Mouse (Mus musculus) thymus, adult 2 months (tissue): ENCODE measurements around the gene Cst12. TPM values are rescaled to one million over a fixed set of nuclear protein-coding genes. Genes with fewer than 3 reads are reported as not detected.
"Not testable (repeated sequence)": the region's sequence is repeated elsewhere in the genome, so short reads cannot be mapped to it uniquely, and the experiment has no call there.

Experiments used
- DNase-seq: peaks from one replicate; pipeline ENCODE4 v3.0.0; 2021
- H3K27ac ChIP-seq: fragments of 200-500 bp; 2 replicates; pipeline ENCODE4 v1.5.1; 2012; ENCODE audit warnings: low read length, control low read depth; ENCODE audit not compliant: control insufficient read depth, insufficient read depth
- H3K27me3 ChIP-seq: fragments of 200-500 bp; 2 replicates; pipeline ENCODE4 v1.6.1; 2012; ENCODE audit warnings: mild to moderate bottlenecking, low read length, moderate library complexity, mixed read lengths; ENCODE audit not compliant: control insufficient read depth, insufficient read depth
- H3K36me3 ChIP-seq: fragments of 200-500 bp; 2 replicates; pipeline ENCODE4 v1.6.1; 2012; ENCODE audit warnings: mild to moderate bottlenecking, low read length, moderate library complexity; ENCODE audit not compliant: control insufficient read depth, insufficient read depth
- H3K4me1 ChIP-seq: fragments of 200-500 bp; replicated peaks from 2 replicates; pipeline ENCODE4 v1.6.1; 2012; ENCODE audit warnings: low read length; ENCODE audit not compliant: control insufficient read depth, insufficient read depth
- H3K4me3 ChIP-seq: fragments of 200-500 bp; 2 replicates; pipeline ENCODE4 v1.5.1; 2012; ENCODE audit warnings: mild to moderate bottlenecking, low read length, control low read depth, moderate library complexity; ENCODE audit not compliant: control insufficient read depth, insufficient read depth
- CTCF ChIP-seq: fragments of 200-500 bp; IDR thresholded peaks from 2 replicates; pipeline ENCODE4 v1.5.1; 2012; ENCODE audit warnings: mild to moderate bottlenecking, control low read depth, low read length, moderate library complexity, borderline replicate concordance; ENCODE audit not compliant: control insufficient read depth, poor library complexity, insufficient read depth; ENCODE audit errors: extremely low read depth
- POLR2A ChIP-seq: fragments of 200-500 bp; IDR thresholded peaks from 2 replicates; pipeline ENCODE4 v1.6.1; 2012; ENCODE audit warnings: mild to moderate bottlenecking, low read length, control low read depth, moderate library complexity; ENCODE audit not compliant: control insufficient read depth, poor library complexity, insufficient read depth; ENCODE audit errors: extremely low read depth
- WGBS: fragments of 180-500 bp; shearing (Covaris S2); methylation state at CpG from one replicate; pipeline ENCODE4 v1.1.7; 2018; 5-methylcytosine and 5-hydroxymethylcytosine counted together
- polyA plus RNA-seq: library from polyadenylated mRNA; depleted of rRNA; stranded (reverse); fragments of >200 nt; gene quantifications from 2 replicates; pipeline ENCODE4 v1.2.3, GENCODE M21; 2012

Cst12 gene
- polyA plus RNA-seq, 1 experiment, result not detected

- Histone ChIP-seq H3K27ac (no peak overlapping the region), H3K36me3 (no peaks in the 10 kb centered on the region), H3K4me1 (no peaks in the 10 kb centered on the region), H3K4me3 (no peak overlapping the region), H3K27me3 (no peaks in the 10 kb centered on the region)
- DNase-seq, result no peak
- TF ChIP-seq POLR2A (no peak), CTCF (no peak)
- 97% methylated on average over 1 of the region's 1 CpGs for WGBS
Observed at GRCm38 (mm10) chr2:148763648-148764388, 25.3 kb upstream of the Cst12 start.

DNA sequence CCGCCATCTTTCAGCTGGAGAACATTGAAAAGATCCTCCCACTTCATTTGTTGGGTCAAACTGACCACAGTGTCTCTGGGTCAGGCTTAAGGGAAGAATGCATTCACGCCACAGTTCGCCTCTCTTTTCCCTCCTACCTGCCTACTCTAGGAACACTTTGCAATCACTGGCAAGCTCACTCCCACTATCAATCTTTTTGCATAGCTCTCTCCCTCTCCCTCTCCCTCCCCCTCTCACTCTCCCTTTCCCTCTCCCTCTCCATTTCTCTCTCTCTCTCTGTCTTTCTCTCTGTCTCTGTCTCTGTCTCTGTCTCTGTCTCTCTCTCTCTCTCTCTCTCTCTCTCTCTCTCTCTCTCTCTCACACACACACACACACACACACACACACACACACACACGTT lies 17.8 kb upstream of the Cst12 start, which contains the start of gene Cst11:
Gene Cst11 (minus strand): TSS at position 101 of the 400 bp plus-strand sequence.
- not testable (repeated sequence) for DNase-seq, H3K27me3 ChIP-seq, H3K27ac ChIP-seq, H3K4me3 ChIP-seq, H3K4me1 ChIP-seq, H3K36me3 ChIP-seq
- 88% methylated on average over 4 of the region's 4 CpGs for WGBS

DNA sequence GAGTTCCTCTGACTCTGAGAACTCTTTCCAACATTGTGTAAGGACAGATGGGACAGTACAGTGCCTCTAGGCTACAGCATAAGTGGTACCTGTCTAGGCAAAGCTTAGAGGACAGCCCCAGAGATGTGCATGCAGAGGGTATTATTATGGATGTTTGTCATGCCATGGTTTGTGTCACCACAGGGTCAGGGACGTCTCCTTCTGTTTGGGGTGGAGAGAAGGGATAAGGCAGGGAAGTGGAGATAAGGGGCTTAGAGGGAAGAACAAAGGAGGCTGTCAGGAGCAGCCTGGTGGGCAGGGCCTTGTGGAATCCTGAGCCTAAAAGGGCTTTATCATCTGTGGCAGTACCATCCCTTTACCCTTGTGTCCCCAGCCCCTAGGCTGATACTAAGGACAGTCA lies 7.5 kb upstream of the Cst12 start, which contains the start of gene 8030411F24Rik:
Gene 8030411F24Rik (plus strand): TSS at position 301 of the 400 bp plus-strand sequence.
- no peak for DNase-seq
- WGBS, result 55% methylated on average over 1 of the region's 1 CpGs
- no peak within 1 kb of the TSS for H3K27ac ChIP-seq
- H3K4me3 ChIP-seq, result no peak within 1 kb of the TSS
- H3K27me3 ChIP-seq, result no peaks in the 10 kb centered on the region
- H3K4me1 ChIP-seq, result no peaks in the 10 kb centered on the region
- TF ChIP-seq CTCF, result no peak
- no peak for TF ChIP-seq POLR2A
- no peaks in the 10 kb centered on the region for H3K36me3 ChIP-seq

GRCm38 (mm10) chr2:148798485-148798884 lies 9.3 kb downstream of the Cst12 start, which contains the start of gene Cst8:
Cst8 (plus strand) TSS chr2:148798785.
- TF ChIP-seq CTCF (no peak), POLR2A (no peak)
- DNase-seq, result no peak
- Histone ChIP-seq H3K27ac (no peak within 1 kb of the TSS), H3K36me3 (no peaks in the 10 kb centered on the region), H3K4me3 (no peak within 1 kb of the TSS), H3K4me1 (no peaks in the 10 kb centered on the region), H3K27me3 (no peaks in the 10 kb centered on the region)
- WGBS, result 92% methylated on average over 1 of the region's 1 CpGs

DNA sequence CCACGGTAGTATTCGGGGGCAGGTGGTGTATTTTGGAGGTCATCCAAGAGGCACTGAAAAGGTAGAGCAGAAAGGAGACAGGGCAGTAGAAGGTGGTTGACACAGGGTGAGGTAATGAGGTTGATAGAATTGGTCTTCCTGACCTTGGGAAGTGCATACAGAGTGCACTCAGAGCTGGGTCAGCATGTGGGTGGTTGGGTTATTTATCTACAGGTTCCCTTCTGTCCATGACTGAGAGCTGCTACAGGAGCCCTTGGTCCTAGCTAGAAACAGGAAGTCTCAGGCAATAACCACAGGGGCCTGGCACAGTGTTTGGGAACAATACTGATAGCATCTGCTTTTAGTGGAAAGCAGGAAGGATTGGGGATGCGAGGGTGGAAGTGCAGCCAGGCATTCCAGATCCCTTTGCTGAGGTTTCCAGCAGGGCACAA lies 12.3 kb downstream of the Cst12 start:
- 12% methylated on average over 3 of the region's 3 CpGs for WGBS
- no peak for DNase-seq
- no peaks in the 10 kb centered on the region for H3K4me1 ChIP-seq

GRCm38 (mm10) chr2:148806696-148807095 lies 17.5 kb downstream of the Cst12 start:
- H3K4me1 ChIP-seq, result no peaks in the 10 kb centered on the region
- no peaks in the 10 kb centered on the region for H3K36me3 ChIP-seq
- TF ChIP-seq POLR2A, result no peak
- no peak for TF ChIP-seq CTCF
- H3K27me3 ChIP-seq, result no peaks in the 10 kb centered on the region
- no peak overlapping the region for H3K27ac ChIP-seq
- DNase-seq, result no peak
- WGBS, result 81% methylated on average over 6 of the region's 6 CpGs
- H3K4me3 ChIP-seq, result no peak overlapping the region

More for the DNA sequence above, 12.3 kb downstream of the Cst12 start:
- TF ChIP-seq POLR2A, result no peak
- TF ChIP-seq CTCF, result no peak
- Histone ChIP-seq H3K27ac (no peak overlapping the region), H3K36me3 (no peaks in the 10 kb centered on the region), H3K4me3 (no peak overlapping the region), H3K27me3 (no peaks in the 10 kb centered on the region)

- DNase-seq, result no peak
- Histone ChIP-seq H3K4me3 (no peak within 1 kb of the TSS), H3K4me1 (no peaks in the 10 kb centered on the region), H3K27me3 (no peaks in the 10 kb centered on the region), H3K36me3 (no peaks in the 10 kb centered on the region), H3K27ac (no peak within 1 kb of the TSS)
- TF ChIP-seq CTCF, result no peak
- TF ChIP-seq POLR2A, result no peak
Observed at GRCm38 (mm10) chr2:148819909-148820308, 30.7 kb downstream of the Cst12 start, which contains the start of gene Cst13. Cst13 (plus strand) TSS chr2:148820081.
